Comparison of ENCODE assay signal across 8 mouse cellular contexts in the genomic region with DNA sequence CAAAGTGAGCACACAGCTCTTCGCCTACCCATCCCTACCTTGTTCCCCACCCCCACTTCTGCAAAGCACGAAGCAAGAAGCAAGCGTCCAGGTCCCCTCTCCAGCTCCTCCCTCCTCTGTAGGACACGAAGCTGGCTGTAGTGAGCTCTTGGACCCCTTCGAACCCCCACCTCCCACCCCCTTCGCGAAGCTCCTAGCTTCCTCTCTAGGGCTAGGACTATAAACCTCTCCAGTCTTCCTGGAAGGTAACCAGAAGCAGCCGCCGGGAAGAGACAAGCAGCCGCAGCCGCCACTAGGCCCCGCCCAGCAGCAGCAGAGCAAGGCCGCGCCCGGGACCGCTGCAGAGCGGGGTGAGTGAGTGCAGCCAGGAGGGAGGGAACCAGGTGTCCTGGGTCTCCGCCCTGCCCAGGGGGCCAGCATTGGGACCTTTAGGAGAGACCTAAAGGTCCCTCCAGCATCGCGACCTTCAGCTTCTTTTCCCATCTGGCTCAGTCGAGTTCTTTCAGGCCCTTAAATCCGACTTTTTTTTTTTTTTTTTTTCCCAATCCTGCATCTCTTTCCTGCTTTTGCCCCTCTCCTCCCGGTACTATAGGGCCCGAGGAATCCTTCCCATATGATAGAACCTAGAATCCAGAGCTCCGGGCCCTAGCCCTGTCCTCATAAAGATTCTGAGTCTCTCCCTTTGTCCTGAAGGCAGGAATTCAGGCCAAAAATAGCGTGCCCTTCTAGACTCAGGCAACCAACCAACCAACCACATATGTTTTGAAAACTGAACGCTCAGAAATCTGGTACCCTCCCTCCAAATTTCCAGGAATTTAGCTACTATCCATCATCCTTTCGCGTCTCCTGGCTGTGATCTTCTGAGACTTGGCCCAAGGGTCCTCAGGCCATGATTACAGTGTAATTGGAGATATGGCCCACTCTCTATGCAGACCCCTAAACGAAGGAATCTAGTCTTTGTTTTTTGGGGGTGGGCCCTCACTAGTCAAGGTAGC. TPM values are rescaled to one million over a fixed set of nuclear protein-coding genes. Genes with fewer than 3 reads are reported as not detected.
DNase-seq lines count a peak whose midpoint lies in the region; ATAC-seq lines count a peak whose summit lies in the region.

A gene (plus strand): TSS at position 105 of the 995 bp plus-strand sequence.
A gene (plus strand): TSS at position 204 of the 995 bp plus-strand sequence.

- peak within 1 kb of the TSS; percentile 92 for H3K9ac ChIP-seq in hindbrain, embryonic 16.5 days (ENCODE audit: low read depth, low read length)

- peak within 1 kb of the TSS; percentile 83 for H3K27ac ChIP-seq in hindbrain, embryonic 16.5 days (ENCODE audit: low read depth, low read length)

- H3K4me3 ChIP-seq in hindbrain, embryonic 16.5 days (ENCODE audit: low read length): peak within 1 kb of the TSS; percentile 69

- no peaks in the 10 kb centered on the region for H3K9me3 ChIP-seq in hindbrain, embryonic 16.5 days (ENCODE audit: control insufficient read depth, low read length)

- H3K36me3 ChIP-seq in hindbrain, embryonic 16.5 days (ENCODE audit: control insufficient read depth, insufficient read depth, low read length): peaks cover 6% of the 10 kb centered on the region; the same call in 1 of the 2 replicates

- peak; percentile 63 for DNase-seq in T-cell, adult 2 months (ENCODE audit: low spot score)
- DNase-seq in cerebellum, postnatal 10 days: peak; percentile 87 to 89
- DNase-seq in gastrocnemius, adult 8-10 months (ENCODE audit: low spot score in 2 of 2): peak; percentile 54 to 71
- DNase-seq in left cerebral cortex, postnatal 10 days (ENCODE audit: extremely low spot score in 1 of 2, low spot score in 2 of 2): peak in 1 of 2 experiments; percentile 89
- DNase-seq in right cerebral cortex, postnatal 10 days (ENCODE audit: low spot score in 2 of 2): peak; percentile 81 to 82
- DNase-seq in urinary bladder, postnatal 25 days (ENCODE audit: low spot score): peak; percentile 68

- intact Hi-C loops in left cerebral cortex, postnatal 10 days (cut with DNase I): no loop called here

- ATAC-seq in hindbrain, embryonic 16.5 days: peak; percentile 55
- peak; percentile 59 for ATAC-seq in megakaryocyte, adult 5-6 weeks (ENCODE audit: poor library complexity, severe bottlenecking)

- peaks cover 16% of the 10 kb centered on the region for H3K4me1 ChIP-seq in hindbrain, embryonic 16.5 days (ENCODE audit: control insufficient read depth, insufficient read depth, low read depth, low read length)

- peak within 1 kb of the TSS; percentile 75 for H3K4me2 ChIP-seq in hindbrain, embryonic 16.5 days (ENCODE audit: low read length)

- WGBS in hindbrain, embryonic 16.5 days: 2% methylated on average over 30 of the region's 30 CpGs

- H3K27me3 ChIP-seq in hindbrain, embryonic 16.5 days (replicated peaks; ENCODE audit: control insufficient read depth, insufficient read depth, low read length): no peaks in the 10 kb centered on the region

RNA-seq across cellular contexts. Expression of the first gene that starts in this region (rescaled TPM):
- 10 to 100 TPM; 11.7 to 19.2 (median 14.7) TPM for total RNA-seq in gastrocnemius, adult 8-10 months (2022)
- polyA plus RNA-seq in hindbrain, embryonic 16.5 days (2015; fragmentation: Nextera tagmentation; extraction: Ambion mirVana): 36.9 and 51.0 TPM in 2 replicates
- total RNA-seq in left cerebral cortex, postnatal 10 days (2021): 10 to 100 TPM; 77.1 to 81.5 TPM
- 246 and 261 TPM in 2 replicates for total RNA-seq in megakaryocyte, adult 5-6 weeks (2015)
- 75.7 and 78.5 TPM in 2 replicates for total RNA-seq in megakaryocyte, adult 5-6 weeks (2017)

RNA-seq across cellular contexts. Expression of the second gene that starts in this region (rescaled TPM):
- under 1 TPM; 0.29 to 0.94 (median 0.67) TPM for total RNA-seq in gastrocnemius, adult 8-10 months (2022)
- polyA plus RNA-seq in hindbrain, embryonic 16.5 days (2015; fragmentation: Nextera tagmentation; extraction: Ambion mirVana): 2.0 and 2.3 TPM in 2 replicates
- total RNA-seq in left cerebral cortex, postnatal 10 days (2021): 100 to 1,000 TPM; 323 to 329 TPM
- 1.3 and 1.6 TPM in 2 replicates for total RNA-seq in megakaryocyte, adult 5-6 weeks (2015)
- 0.81 and 0.92 TPM in 2 replicates for total RNA-seq in megakaryocyte, adult 5-6 weeks (2017)

Comparison
In these comparisons a context has a peak if more than half of its experiments do, and no peak if none do; other contexts are left out.
1. RNA of the second gene that starts in this region (total RNA-seq): 323 to 329 TPM in left cerebral cortex, postnatal 10 days; 0.81 to 1.6 TPM in megakaryocyte, adult 5-6 weeks and 0.29 to 0.94 TPM in gastrocnemius, adult 8-10 months; every median in the first group is over 100 times any median in the second.